Mouse (Mus musculus) forebrain, embryonic 15.5 days (tissue): Measurements from ENCODE around the gene Kxd1. TPM values are rescaled to one million over a fixed set of nuclear protein-coding genes. Genes with fewer than 3 reads are reported as not detected.

ENCODE experiments used
- ATAC-seq: fragments of 200-750 bp; cut with Nextera tagmentation; replicated peaks from 2 replicates; pipeline ENCODE4 v1.8.0; 2017; ENCODE audit warnings: mild to moderate bottlenecking, moderate TSS enrichment, moderate library complexity
- H3K27ac ChIP-seq: fragments of 300-500 bp; sonication (generic); replicated peaks from 2 replicates; pipeline ENCODE4 v1.5.1; 2015; ENCODE audit warnings: mild to moderate bottlenecking, inconsistent platforms
- H3K27me3 ChIP-seq: fragments of 300-500 bp; sonication (generic); 2 replicates; pipeline ENCODE4 v1.6.1; 2015; ENCODE audit warnings: inconsistent platforms
- H3K36me3 ChIP-seq: fragments of 300-500 bp; sonication (generic); 2 replicates; pipeline ENCODE4 v1.6.1; 2015; ENCODE audit warnings: mild to moderate bottlenecking, inconsistent platforms
- H3K4me1 ChIP-seq: fragments of 300-500 bp; sonication (generic); 2 replicates; pipeline ENCODE4 v1.6.1; 2015; ENCODE audit warnings: inconsistent platforms
- H3K4me2 ChIP-seq: fragments of 300-500 bp; sonication (generic); replicated peaks from 2 replicates; pipeline ENCODE4 v1.6.1; 2015; ENCODE audit warnings: mild to moderate bottlenecking, inconsistent platforms
- H3K4me3 ChIP-seq: fragments of 300-500 bp; sonication (generic); 2 replicates; pipeline ENCODE4 v1.5.1; 2015; ENCODE audit warnings: mild to moderate bottlenecking, inconsistent platforms
- H3K9ac ChIP-seq: fragments of 300-500 bp; sonication (generic); replicated peaks from 2 replicates; pipeline ENCODE4 v1.6.1; 2015; ENCODE audit warnings: mild to moderate bottlenecking, inconsistent platforms
- H3K9me3 ChIP-seq: fragments of 300-500 bp; sonication (generic); 2 replicates; pipeline ENCODE4 v1.6.1; 2016; ENCODE audit warnings: inconsistent platforms
- WGBS: fragments of 180-500 bp; shearing (Covaris S2); methylation state at CpG from one replicate; pipeline ENCODE4 v1.1.7; 2015; ENCODE audit warnings: mixed read lengths; 5-methylcytosine and 5-hydroxymethylcytosine counted together
- polyA plus RNA-seq: library from polyadenylated mRNA; unstranded; fragments of >200 nt; fragmentation: Nextera tagmentation; extraction: Ambion mirVana; gene quantifications from 2 replicates; pipeline ENCODE4 v1.2.1, GENCODE M21; 2015

Kxd1 gene
- 49.8 and 50.2 TPM in 2 replicates for polyA plus RNA-seq

DNA sequence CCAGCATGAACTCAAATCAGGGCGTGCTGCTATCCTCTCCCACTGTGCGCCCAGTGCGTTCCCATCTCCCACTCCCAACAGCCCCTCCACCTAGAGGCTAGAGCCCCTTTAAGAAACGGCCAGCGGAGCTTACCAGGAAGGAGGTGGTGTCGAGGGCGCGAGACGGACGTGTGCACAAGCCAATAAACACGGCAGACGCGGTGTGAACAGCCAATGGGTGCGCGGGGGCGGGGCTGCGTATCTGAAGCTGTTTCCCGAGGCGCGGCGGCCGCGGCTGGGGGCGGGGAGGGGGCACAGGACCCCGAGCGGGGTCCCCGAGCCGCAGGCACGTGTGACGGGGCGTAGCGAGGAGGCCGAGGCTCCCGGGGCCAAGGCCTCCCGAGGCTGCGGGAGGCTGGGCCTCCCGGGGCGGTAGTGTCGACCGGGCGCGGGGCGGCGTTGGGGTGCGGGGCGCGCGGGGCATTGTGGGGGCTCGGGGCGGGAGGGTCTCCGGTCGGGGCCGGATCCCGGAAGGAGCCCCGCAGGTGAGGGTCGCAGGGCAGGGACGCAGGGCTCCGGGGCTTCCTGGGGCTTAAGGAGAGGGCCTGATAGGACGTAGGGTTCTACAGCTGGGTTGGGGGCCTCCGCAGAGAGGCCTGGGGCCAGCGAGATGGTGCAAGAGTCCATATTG lies at the start of gene Kxd1, which contains the start of gene Fkbp8:
Gene Kxd1, minus strand, starts transcription at position 445 of the 670 bp plus-strand sequence.
Gene Fkbp8, plus strand, starts transcription at position 213 of the 670 bp plus-strand sequence.
- peak within 1 kb of the TSS; percentile 84 for H3K27ac ChIP-seq
- WGBS, result under 1% methylated on average over 61 of the region's 61 CpGs
- H3K9me3 ChIP-seq, result no peaks in the 10 kb centered on the region
- peak within 1 kb of the TSS; percentile 91 for H3K9ac ChIP-seq
- peak within 1 kb of the TSS; percentile 72 for H3K4me2 ChIP-seq
- no peaks in the 10 kb centered on the region for H3K27me3 ChIP-seq
- peak; percentile 94 for ATAC-seq
- H3K4me1 ChIP-seq, result peaks cover 36% of the 10 kb centered on the region
- H3K36me3 ChIP-seq, result peaks cover 19% of the 10 kb centered on the region
- H3K4me3 ChIP-seq, result peak within 1 kb of the TSS; percentile 76

- ATAC-seq, result no peak
- Histone ChIP-seq H3K4me3 (no peak overlapping the region), H3K9ac (no peak overlapping the region), H3K27ac (no peak overlapping the region), H3K27me3 (no peaks in the 10 kb centered on the region), H3K36me3 (peaks cover 28% of the 10 kb centered on the region), H3K9me3 (no peaks in the 10 kb centered on the region), H3K4me1 (no peaks in the 10 kb centered on the region), H3K4me2 (no peak overlapping the region)
- WGBS, result 94% methylated on average over 3 of the region's 3 CpGs
Observed at GRCm38 (mm10) chr8:70577207-70577606, 49.5 kb upstream of the Kxd1 start.

GRCm38 (mm10) chr8:70574915-70575314 lies 47.2 kb upstream of the Kxd1 start:
- Histone ChIP-seq H3K27me3 (no peaks in the 10 kb centered on the region), H3K4me3 (no peak overlapping the region), H3K27ac (no peak overlapping the region), H3K9ac (no peak overlapping the region), H3K36me3 (peaks cover 15% of the 10 kb centered on the region), H3K4me2 (no peak overlapping the region), H3K4me1 (no peaks in the 10 kb centered on the region), H3K9me3 (no peaks in the 10 kb centered on the region)
- ATAC-seq, result no peak
- WGBS, result 83% methylated on average over 4 of the region's 4 CpGs

GRCm38 (mm10) chr8:70574302-70574701 lies 46.5 kb upstream of the Kxd1 start:
- H3K9ac ChIP-seq, result no peak overlapping the region
- H3K27ac ChIP-seq, result no peak overlapping the region
- no peak overlapping the region for H3K4me2 ChIP-seq
- H3K4me1 ChIP-seq, result no peaks in the 10 kb centered on the region
- no peak overlapping the region for H3K4me3 ChIP-seq
- H3K27me3 ChIP-seq, result no peaks in the 10 kb centered on the region
- H3K36me3 ChIP-seq, result peaks cover 14% of the 10 kb centered on the region
- no peak for ATAC-seq
- no peaks in the 10 kb centered on the region for H3K9me3 ChIP-seq

DNA sequence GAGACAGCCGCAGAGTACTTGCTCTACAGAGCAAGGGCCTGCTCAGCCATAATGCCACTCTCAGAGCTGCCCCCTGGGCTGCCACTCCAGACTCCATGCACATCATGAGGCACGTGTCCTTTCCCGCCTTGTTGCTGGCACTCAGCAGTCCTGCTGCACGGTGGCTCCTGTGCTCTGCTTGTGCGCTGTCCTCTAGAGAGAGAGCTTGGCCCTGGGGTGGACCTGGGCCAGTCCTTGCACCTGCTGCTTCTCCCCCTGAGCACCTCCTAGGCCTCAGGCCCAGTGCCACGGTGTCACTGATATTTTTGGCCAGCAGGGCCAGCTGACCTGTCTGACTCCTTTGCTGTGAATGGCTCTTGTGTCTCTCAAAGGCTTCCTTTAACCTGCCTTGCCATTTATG lies 43.2 kb upstream of the Kxd1 start:
- H3K4me2 ChIP-seq, result no peak overlapping the region
- no peak overlapping the region for H3K9ac ChIP-seq
- H3K4me3 ChIP-seq, result no peak overlapping the region
- peaks cover 5% of the 10 kb centered on the region for H3K36me3 ChIP-seq
- WGBS, result 79% methylated on average over 6 of the region's 6 CpGs
- H3K27ac ChIP-seq, result no peak overlapping the region
- no peak for ATAC-seq
- no peaks in the 10 kb centered on the region for H3K9me3 ChIP-seq
- H3K27me3 ChIP-seq, result no peaks in the 10 kb centered on the region
- H3K4me1 ChIP-seq, result no peaks in the 10 kb centered on the region

DNA sequence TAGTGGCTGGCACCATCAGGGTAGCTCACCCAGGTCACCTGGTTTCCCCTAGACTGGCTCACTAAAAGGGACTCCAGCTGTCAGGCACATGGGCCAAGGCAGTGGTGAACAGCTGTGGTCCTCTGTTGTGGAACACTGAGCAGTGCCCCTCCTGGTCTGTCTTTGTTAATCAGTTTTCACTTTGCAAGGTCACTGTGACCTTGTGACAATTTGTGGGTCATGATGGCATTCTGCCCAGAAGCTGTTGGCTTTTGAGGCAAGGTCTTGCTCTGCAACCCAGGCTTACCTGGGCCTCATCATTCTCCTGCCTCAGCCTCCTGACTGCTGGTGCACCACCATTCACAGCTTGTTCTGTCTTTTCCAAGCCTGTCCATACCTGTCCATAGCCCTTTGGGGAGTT lies 42.6 kb upstream of the Kxd1 start:
- H3K4me1 ChIP-seq, result peaks cover 5% of the 10 kb centered on the region; the same call in 1 of the 2 replicates
- no peak overlapping the region for H3K27ac ChIP-seq
- H3K4me2 ChIP-seq, result no peak overlapping the region
- peaks cover 5% of the 10 kb centered on the region for H3K36me3 ChIP-seq
- no peaks in the 10 kb centered on the region for H3K27me3 ChIP-seq
- H3K9ac ChIP-seq, result no peak overlapping the region
- no peak overlapping the region for H3K4me3 ChIP-seq
- no peak for ATAC-seq
- no peaks in the 10 kb centered on the region for H3K9me3 ChIP-seq

DNA sequence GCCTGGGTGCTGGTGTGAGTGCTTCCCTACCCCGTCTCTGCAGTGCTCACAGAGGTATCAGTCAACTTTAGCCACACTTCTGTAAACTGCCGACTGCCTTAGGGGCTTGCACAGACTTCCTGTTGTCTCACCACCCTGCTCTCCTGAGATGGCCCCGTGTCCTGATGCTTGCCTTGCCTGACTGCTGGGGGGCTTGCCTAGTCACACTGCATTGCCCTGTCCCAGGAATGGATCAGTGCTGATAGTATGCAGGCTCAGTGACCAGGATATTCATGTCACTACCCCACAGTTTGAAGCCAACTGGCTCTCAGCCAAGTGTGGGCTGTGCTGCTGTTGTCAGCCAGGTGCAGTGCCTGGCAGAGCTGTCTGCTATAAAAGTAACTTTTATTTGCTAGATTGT lies 37.8 kb upstream of the Kxd1 start:
- Histone ChIP-seq H3K27ac (no peak overlapping the region), H3K36me3 (no peaks in the 10 kb centered on the region), H3K27me3 (no peaks in the 10 kb centered on the region), H3K4me1 (peaks cover 8% of the 10 kb centered on the region; the same call in 1 of the 2 replicates), H3K4me3 (no peak overlapping the region), H3K9ac (no peak overlapping the region), H3K4me2 (no peak overlapping the region), H3K9me3 (no peaks in the 10 kb centered on the region)
- WGBS, result 75% methylated on average over 3 of the region's 3 CpGs
- ATAC-seq, result no peak

DNA sequence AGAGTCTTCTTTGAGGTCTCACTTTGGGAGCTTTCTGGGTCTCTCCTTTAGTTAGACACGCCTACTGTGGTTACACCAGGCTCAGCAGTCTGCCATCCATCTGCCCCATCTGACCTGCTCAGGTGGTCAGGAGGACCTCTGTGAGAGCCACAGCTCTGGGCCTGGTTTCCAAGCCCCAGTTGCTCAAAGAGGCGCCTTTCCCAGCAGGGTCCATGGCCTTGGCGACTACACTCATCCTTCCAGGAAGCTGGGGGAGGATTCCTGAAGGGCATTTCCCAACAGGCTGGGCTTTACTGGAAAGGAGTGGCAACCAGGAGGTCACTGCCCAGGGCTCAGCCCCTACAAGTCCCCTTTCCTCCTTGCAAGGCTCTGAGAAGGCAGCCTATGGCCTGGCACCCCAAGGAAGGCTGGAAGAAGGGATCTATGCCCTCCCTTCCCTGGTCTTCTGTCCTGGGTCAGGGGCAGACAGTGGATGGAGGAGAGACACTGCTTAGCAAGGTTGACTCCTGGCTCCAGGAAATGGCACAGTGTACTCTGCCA lies 37.0 kb upstream of the Kxd1 start:
- Histone ChIP-seq H3K4me1 (peaks cover 8% of the 10 kb centered on the region; the same call in 1 of the 2 replicates), H3K4me2 (no peak overlapping the region), H3K27ac (no peak overlapping the region), H3K9me3 (no peaks in the 10 kb centered on the region), H3K4me3 (no peak overlapping the region), H3K9ac (no peak overlapping the region), H3K36me3 (no peaks in the 10 kb centered on the region), H3K27me3 (no peaks in the 10 kb centered on the region)
- 90% methylated on average over 3 of the region's 3 CpGs for WGBS
- ATAC-seq, result no peak

DNA sequence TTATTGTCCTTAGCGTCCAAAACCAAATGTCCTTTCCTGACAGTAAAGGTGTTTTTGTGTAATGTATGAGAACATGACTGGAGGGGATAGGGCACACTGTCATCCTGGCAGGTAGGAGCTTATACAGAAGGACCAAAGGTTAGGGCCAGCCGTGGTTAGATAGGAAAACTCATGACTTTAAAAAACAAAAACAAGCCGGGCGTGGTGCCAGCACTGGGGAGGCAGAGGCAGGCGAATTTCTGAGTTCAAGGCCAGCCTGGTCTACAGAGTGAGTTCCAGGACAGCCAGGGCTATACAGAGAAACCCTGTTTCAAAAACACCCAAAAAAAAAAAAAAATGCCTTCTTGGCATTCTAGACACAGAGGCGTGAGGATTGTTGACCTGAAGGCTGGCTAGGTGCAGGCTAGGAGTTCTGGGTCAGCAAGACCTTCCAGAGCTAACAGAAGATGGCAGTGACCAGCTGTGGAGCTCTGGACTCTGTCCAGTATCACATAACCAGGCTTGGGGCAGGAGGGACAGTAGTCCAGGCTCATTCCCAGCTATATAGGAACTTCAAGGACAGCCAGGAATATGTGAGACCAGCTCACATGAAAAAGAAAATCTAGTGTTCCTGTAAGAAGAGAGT lies 36.1 kb upstream of the Kxd1 start:
- H3K9me3 ChIP-seq, result no peaks in the 10 kb centered on the region
- no peaks in the 10 kb centered on the region for H3K36me3 ChIP-seq
- no peaks in the 10 kb centered on the region for H3K27me3 ChIP-seq
- no peak overlapping the region for H3K9ac ChIP-seq
- WGBS, result 95% methylated on average over 6 of the region's 6 CpGs
- ATAC-seq, result no peak
- H3K4me1 ChIP-seq, result peaks cover 8% of the 10 kb centered on the region; the same call in 1 of the 2 replicates
- no peak overlapping the region for H3K27ac ChIP-seq
- H3K4me3 ChIP-seq, result no peak overlapping the region
- H3K4me2 ChIP-seq, result no peak overlapping the region

GRCm38 (mm10) chr8:70562802-70563201 lies 35.0 kb upstream of the Kxd1 start:
- no peaks in the 10 kb centered on the region for H3K9me3 ChIP-seq
- H3K4me2 ChIP-seq, result no peak overlapping the region
- ATAC-seq, result no peak
- H3K4me3 ChIP-seq, result no peak overlapping the region
- no peaks in the 10 kb centered on the region for H3K36me3 ChIP-seq
- WGBS, result 88% methylated on average over 3 of the region's 3 CpGs
- no peak overlapping the region for H3K9ac ChIP-seq
- H3K4me1 ChIP-seq, result peaks cover 8% of the 10 kb centered on the region; the same call in 1 of the 2 replicates
- no peaks in the 10 kb centered on the region for H3K27me3 ChIP-seq
- no peak overlapping the region for H3K27ac ChIP-seq

GRCm38 (mm10) chr8:70561809-70562535 lies 34.2 kb upstream of the Kxd1 start:
- H3K36me3 ChIP-seq, result no peaks in the 10 kb centered on the region
- no peak overlapping the region for H3K4me2 ChIP-seq
- no peak overlapping the region for H3K4me3 ChIP-seq
- H3K4me1 ChIP-seq, result peaks cover 8% of the 10 kb centered on the region; the same call in 1 of the 2 replicates
- no peaks in the 10 kb centered on the region for H3K27me3 ChIP-seq
- ATAC-seq, result no peak
- no peaks in the 10 kb centered on the region for H3K9me3 ChIP-seq
- 86% methylated on average over 7 of the region's 7 CpGs for WGBS
- H3K27ac ChIP-seq, result no peak overlapping the region
- no peak overlapping the region for H3K9ac ChIP-seq

DNA sequence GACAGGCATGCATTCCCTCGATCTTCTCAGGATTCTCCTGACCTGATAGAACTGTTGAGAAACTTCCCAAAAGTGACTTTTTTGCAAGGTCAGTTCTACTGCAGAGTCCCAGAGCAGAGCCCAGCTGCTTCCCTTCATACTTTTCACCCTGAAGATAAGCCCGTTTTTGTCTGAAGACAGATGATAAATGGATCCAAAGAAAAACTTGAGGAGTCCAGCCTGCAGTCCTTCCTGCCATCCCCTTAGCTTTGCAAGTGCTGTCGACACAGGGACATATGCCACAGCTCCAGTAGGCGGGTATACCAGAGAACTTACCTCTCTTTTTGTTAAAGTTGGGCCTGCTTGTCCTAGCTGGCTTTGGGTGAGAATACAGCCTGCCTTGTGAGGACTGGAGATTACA lies 33.6 kb upstream of the Kxd1 start:
- Histone ChIP-seq H3K9ac (no peak overlapping the region), H3K27ac (no peak overlapping the region), H3K4me3 (no peak overlapping the region), H3K9me3 (no peaks in the 10 kb centered on the region), H3K4me2 (no peak overlapping the region), H3K27me3 (no peaks in the 10 kb centered on the region), H3K4me1 (peaks cover 8% of the 10 kb centered on the region; the same call in 1 of the 2 replicates), H3K36me3 (no peaks in the 10 kb centered on the region)
- ATAC-seq, result no peak
- 88% methylated on average over 4 of the region's 4 CpGs for WGBS
